Mouse (Mus musculus): ENCODE measurements at regions not wholly inside any gene's neighbourhood (a gene's known extent, or its start where the extent isn't known, plus 50 kb on each side); places are given as distances from the start of the nearest gene placed in this dataset.

- Histone ChIP-seq H3K4me2 (no peak overlapping the region), H3K4me3 (no peak overlapping the region), H3K9ac (no peak overlapping the region), H3K4me1 (no peaks in the 10 kb centered on the region), H3K36me3 (replicated peaks) (no peaks in the 10 kb centered on the region), H3K27ac (no peak overlapping the region), H3K27me3 (replicated peaks) (no peaks in the 10 kb centered on the region), H3K9me3 (no peaks in the 10 kb centered on the region)
- ATAC-seq (replicated peaks): no peak
- 87% methylated on average over 1 of the region's 1 CpGs for WGBS
These were observed 113.6 kb upstream of the Rnd3 start for GRCm38 (mm10) chr2:51262506-51262905.

GRCm38 (mm10) chr2:51250798-51251197, 101.9 kb upstream of the Rnd3 start:
- Histone ChIP-seq H3K9ac (no peak overlapping the region), H3K4me2 (no peak overlapping the region), H3K9me3 (no peaks in the 10 kb centered on the region), H3K4me1 (no peaks in the 10 kb centered on the region), H3K27ac (no peak overlapping the region), H3K36me3 (replicated peaks) (no peaks in the 10 kb centered on the region), H3K27me3 (replicated peaks) (no peaks in the 10 kb centered on the region), H3K4me3 (no peak overlapping the region)
- 0 out of 2 replicates have a peak, but pooled peaks have one; percentile 42 for ATAC-seq (replicated peaks)
- WGBS: 34% methylated on average over 6 of the region's 6 CpGs

GRCm38 (mm10) chr2:51241573-51241972, 92.7 kb upstream of the Rnd3 start:
- Histone ChIP-seq H3K27ac (0 out of 2 replicates have a peak overlapping the region, but pooled peaks have one; percentile 18), H3K4me1 (peaks cover 12% of the 10 kb centered on the region; the same call in 1 of the 2 replicates), H3K27me3 (replicated peaks) (no peaks in the 10 kb centered on the region), H3K36me3 (replicated peaks) (no peaks in the 10 kb centered on the region), H3K9ac (no peak overlapping the region), H3K4me3 (no peak overlapping the region), H3K9me3 (no peaks in the 10 kb centered on the region), H3K4me2 (no peak overlapping the region)
- WGBS: 35% methylated on average over 5 of the region's 5 CpGs
- ATAC-seq (replicated peaks): no peak

DNA sequence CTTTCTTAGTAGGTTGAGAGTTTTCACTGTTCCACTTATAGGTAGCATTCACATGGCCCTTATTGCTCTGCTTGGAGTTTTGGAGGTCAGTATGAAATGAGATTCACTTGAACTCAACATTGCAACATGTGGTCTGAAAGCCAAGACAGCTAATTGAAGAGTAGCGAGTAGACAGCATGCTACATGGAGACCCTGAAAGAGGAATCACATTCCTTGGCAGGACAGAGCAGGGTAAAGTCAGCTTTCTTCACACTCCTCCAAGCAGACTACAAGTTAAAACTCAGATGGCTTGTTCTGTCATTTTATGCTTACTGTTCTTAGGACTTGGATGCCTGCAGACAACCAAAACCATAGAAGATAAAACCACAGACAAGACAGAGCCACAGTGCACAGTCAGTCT, 91.1 kb upstream of the Rnd3 start:
- Histone ChIP-seq H3K4me3 (no peak overlapping the region), H3K27ac (no peak overlapping the region), H3K27me3 (replicated peaks) (no peaks in the 10 kb centered on the region), H3K9ac (no peak overlapping the region), H3K4me1 (peaks cover 12% of the 10 kb centered on the region; the same call in 1 of the 2 replicates), H3K36me3 (replicated peaks) (no peaks in the 10 kb centered on the region), H3K9me3 (no peaks in the 10 kb centered on the region), H3K4me2 (no peak overlapping the region)
- 92% methylated on average over 1 of the region's 1 CpGs for WGBS
- no peak for ATAC-seq (replicated peaks)

GRCm38 (mm10) chr2:51238992-51239391, 90.1 kb upstream of the Rnd3 start:
- Histone ChIP-seq H3K27ac (no peak overlapping the region), H3K4me1 (peaks cover 12% of the 10 kb centered on the region; the same call in 1 of the 2 replicates), H3K9ac (no peak overlapping the region), H3K4me2 (peak overlapping the region; percentile 34; the same call in 1 of the 2 replicates), H3K27me3 (replicated peaks) (no peaks in the 10 kb centered on the region), H3K4me3 (no peak overlapping the region), H3K9me3 (no peaks in the 10 kb centered on the region), H3K36me3 (replicated peaks) (no peaks in the 10 kb centered on the region)
- 55% methylated on average over 4 of the region's 4 CpGs for WGBS
- no peak for ATAC-seq (replicated peaks)

GRCm38 (mm10) chr2:51238131-51238931, 89.4 kb upstream of the Rnd3 start:
- H3K4me3 ChIP-seq: no peak overlapping the region
- no peak overlapping the region for H3K27ac ChIP-seq
- peak overlapping the region; percentile 34 for H3K4me2 ChIP-seq
- H3K9me3 ChIP-seq: no peaks in the 10 kb centered on the region
- H3K9ac ChIP-seq: no peak overlapping the region
- 5% methylated on average over 16 of the region's 16 CpGs for WGBS
- H3K36me3 ChIP-seq (replicated peaks): no peaks in the 10 kb centered on the region
- ATAC-seq (replicated peaks): 0 out of 2 replicates have a peak, but pooled peaks have one; percentile 45
- H3K4me1 ChIP-seq: peaks cover 12% of the 10 kb centered on the region; the same call in 1 of the 2 replicates
- no peaks in the 10 kb centered on the region for H3K27me3 ChIP-seq (replicated peaks)

GRCm38 (mm10) chr2:51237451-51237850, 88.5 kb upstream of the Rnd3 start:
- peaks cover 12% of the 10 kb centered on the region; the same call in 1 of the 2 replicates for H3K4me1 ChIP-seq
- no peaks in the 10 kb centered on the region for H3K36me3 ChIP-seq (replicated peaks)
- H3K27me3 ChIP-seq (replicated peaks): no peaks in the 10 kb centered on the region
- no peak overlapping the region for H3K27ac ChIP-seq
- no peak overlapping the region for H3K9ac ChIP-seq
- 79% methylated on average over 10 of the region's 10 CpGs for WGBS
- H3K4me3 ChIP-seq: no peak overlapping the region
- no peaks in the 10 kb centered on the region for H3K9me3 ChIP-seq
- no peak for ATAC-seq (replicated peaks)
- no peak overlapping the region for H3K4me2 ChIP-seq

DNA sequence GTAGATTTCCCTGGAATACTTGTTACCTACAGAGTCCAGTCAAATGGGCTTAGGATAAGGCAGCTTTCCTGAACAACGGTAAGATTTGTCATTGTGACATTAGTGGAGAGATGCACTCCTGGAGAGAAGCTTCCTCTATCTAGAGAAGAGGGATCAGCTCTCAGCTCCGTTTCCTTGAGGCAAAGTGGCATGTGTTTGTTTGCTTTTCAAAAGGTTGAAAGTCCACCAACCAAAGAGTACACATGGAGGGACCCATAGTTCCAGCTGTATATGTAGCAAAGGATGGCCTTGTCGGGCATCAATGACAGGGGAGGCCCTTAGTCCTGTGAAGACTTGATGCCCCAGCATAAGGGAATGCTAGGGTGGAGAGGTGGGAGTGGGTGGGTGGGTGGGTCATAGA, 87.9 kb upstream of the Rnd3 start:
- no peak overlapping the region for H3K27ac ChIP-seq
- 75% methylated on average over 3 of the region's 3 CpGs for WGBS
- no peak for ATAC-seq (replicated peaks)
- no peak overlapping the region for H3K4me2 ChIP-seq
- no peak overlapping the region for H3K9ac ChIP-seq
- no peaks in the 10 kb centered on the region for H3K9me3 ChIP-seq
- H3K4me3 ChIP-seq: no peak overlapping the region
- no peaks in the 10 kb centered on the region for H3K36me3 ChIP-seq (replicated peaks)
- H3K4me1 ChIP-seq: peaks cover 9% of the 10 kb centered on the region; the same call in 1 of the 2 replicates
- no peaks in the 10 kb centered on the region for H3K27me3 ChIP-seq (replicated peaks)

GRCm38 (mm10) chr2:51234427-51234826, 85.5 kb upstream of the Rnd3 start:
- H3K27ac ChIP-seq: no peak overlapping the region
- no peak for ATAC-seq (replicated peaks)
- H3K4me2 ChIP-seq: no peak overlapping the region
- peaks cover 4% of the 10 kb centered on the region; the same call in 1 of the 2 replicates for H3K4me1 ChIP-seq
- H3K9ac ChIP-seq: no peak overlapping the region
- WGBS: 57% methylated on average over 5 of the region's 5 CpGs
- H3K9me3 ChIP-seq: no peaks in the 10 kb centered on the region
- no peaks in the 10 kb centered on the region for H3K27me3 ChIP-seq (replicated peaks)
- H3K4me3 ChIP-seq: no peak overlapping the region
- no peaks in the 10 kb centered on the region for H3K36me3 ChIP-seq (replicated peaks)

- H3K4me1 ChIP-seq: no peaks in the 10 kb centered on the region
- H3K9ac ChIP-seq: no peak overlapping the region
- no peaks in the 10 kb centered on the region for H3K9me3 ChIP-seq
- H3K36me3 ChIP-seq (replicated peaks): no peaks in the 10 kb centered on the region
- no peak overlapping the region for H3K4me3 ChIP-seq
- ATAC-seq (replicated peaks): no peak
- 27% methylated on average over 1 of the region's 1 CpGs for WGBS
- no peak overlapping the region for H3K27ac ChIP-seq
- H3K27me3 ChIP-seq (replicated peaks): no peaks in the 10 kb centered on the region
- H3K4me2 ChIP-seq: no peak overlapping the region
These were observed 73.9 kb upstream of the Rnd3 start for GRCm38 (mm10) chr2:51222851-51223250.

- H3K4me1 ChIP-seq: no peaks in the 10 kb centered on the region
- H3K9me3 ChIP-seq: no peaks in the 10 kb centered on the region
- no peak overlapping the region for H3K4me3 ChIP-seq
- H3K27ac ChIP-seq: no peak overlapping the region
- H3K9ac ChIP-seq: no peak overlapping the region
- 52% methylated on average over 6 of the region's 6 CpGs for WGBS
- H3K4me2 ChIP-seq: no peak overlapping the region
- no peaks in the 10 kb centered on the region for H3K36me3 ChIP-seq (replicated peaks)
- no peaks in the 10 kb centered on the region for H3K27me3 ChIP-seq (replicated peaks)
- ATAC-seq (replicated peaks): no peak
These were observed 70.8 kb upstream of the Rnd3 start for GRCm38 (mm10) chr2:51219714-51220113.

GRCm38 (mm10) chr2:51207150-51208022, 58.5 kb upstream of the Rnd3 start:
- no peaks in the 10 kb centered on the region for H3K27me3 ChIP-seq (replicated peaks)
- H3K36me3 ChIP-seq (replicated peaks): no peaks in the 10 kb centered on the region
- H3K27ac ChIP-seq: no peak overlapping the region
- no peaks in the 10 kb centered on the region for H3K4me1 ChIP-seq
- H3K9ac ChIP-seq: no peak overlapping the region
- H3K4me3 ChIP-seq: no peak overlapping the region
- 71% methylated on average over 7 of the region's 7 CpGs for WGBS
- no peak overlapping the region for H3K4me2 ChIP-seq
- no peak for ATAC-seq (replicated peaks)
- no peaks in the 10 kb centered on the region for H3K9me3 ChIP-seq

Data from midbrain, embryonic 15.5 days (tissue).